Mouse (Mus musculus) regulatory T cell (primary cell): ENCODE measurements at regions not wholly inside any gene's neighbourhood (a gene's known extent, or its start where the extent isn't known, plus 50 kb on each side); places are given as distances from the start of the nearest gene placed in this dataset.

ENCODE experiments used
- in situ Hi-C: fragments of 300-600 bp; cut with MboI, MseI; formaldehyde crosslinking; loops from one replicate; pipeline ENCODE4 v1.15.1; 2025; ENCODE audit warnings: high pct_unique_total_duplicates

GRCm38 (mm10) chr15:13455560-13456219 lies 282.2 kb upstream of the Cdh6 start:
- in situ Hi-C loops = no loop called here

DNA sequence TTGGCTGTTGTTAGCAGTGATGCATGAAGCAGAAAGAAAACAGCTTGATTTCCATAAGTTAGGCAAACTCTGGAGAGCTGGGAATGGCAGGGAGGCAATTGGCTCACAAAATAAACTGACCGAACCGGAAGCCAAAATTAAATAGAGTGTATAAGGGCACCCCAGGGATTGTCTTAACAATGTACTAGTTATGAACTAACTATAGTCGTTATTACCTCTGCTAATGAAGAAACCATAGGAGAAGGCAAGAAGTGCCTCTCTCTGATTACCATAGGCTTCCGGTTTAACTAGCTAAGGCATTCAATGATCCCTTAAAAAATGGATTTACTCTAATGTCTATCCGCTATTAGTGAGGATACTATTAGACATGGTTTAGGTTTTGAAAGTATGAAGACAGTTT lies 276.9 kb upstream of the Cdh6 start:
- in situ Hi-C loops = no loop called here

DNA sequence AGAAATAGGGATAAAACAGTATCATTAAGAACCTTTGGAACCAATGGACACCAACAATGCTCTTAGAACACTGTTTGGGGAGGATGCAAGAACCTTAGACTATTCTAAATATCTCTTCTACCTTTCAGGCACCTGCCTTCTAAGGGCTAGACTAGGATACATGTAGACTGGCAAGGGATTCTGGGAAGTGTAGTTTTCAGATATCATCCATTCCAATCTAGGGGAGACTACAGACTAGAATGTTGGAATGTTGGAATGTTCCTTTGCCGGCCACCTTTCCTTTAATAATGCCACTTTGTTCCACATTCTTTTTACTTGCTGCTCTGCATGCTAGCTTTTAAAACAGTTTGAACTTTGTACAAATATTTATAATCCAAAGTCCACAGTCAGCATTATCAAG lies 261.1 kb upstream of the Cdh6 start:
- in situ Hi-C loops = no loop called here

- in situ Hi-C loops = no loop called here
These were observed 259.5 kb upstream of the Cdh6 start for GRCm38 (mm10) chr15:13432971-13433370.

DNA sequence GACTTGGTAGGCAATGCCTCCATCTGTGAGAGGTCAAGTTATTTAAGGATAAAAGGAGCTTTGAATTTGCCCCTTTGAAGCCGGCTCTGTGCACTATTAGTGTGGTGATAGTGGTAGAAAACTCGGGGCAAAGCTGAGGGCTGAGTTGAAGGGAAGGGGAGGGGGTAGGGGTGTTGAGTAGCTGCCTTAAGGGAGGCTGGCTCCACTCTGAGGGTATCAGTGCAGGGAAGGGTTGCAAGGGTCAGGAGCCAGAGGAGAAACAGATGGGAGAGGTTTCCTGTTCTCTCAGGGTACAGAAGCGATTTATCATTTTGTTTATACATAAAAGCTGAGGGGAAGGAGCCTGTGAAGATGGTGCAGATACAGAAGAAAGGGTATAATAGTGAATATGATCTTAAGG lies 246.1 kb upstream of the Cdh6 start:
- in situ Hi-C loops = no loop called here

GRCm38 (mm10) chr15:13410065-13410688 lies 236.7 kb upstream of the Cdh6 start:
- in situ Hi-C loops = no loop called here

DNA sequence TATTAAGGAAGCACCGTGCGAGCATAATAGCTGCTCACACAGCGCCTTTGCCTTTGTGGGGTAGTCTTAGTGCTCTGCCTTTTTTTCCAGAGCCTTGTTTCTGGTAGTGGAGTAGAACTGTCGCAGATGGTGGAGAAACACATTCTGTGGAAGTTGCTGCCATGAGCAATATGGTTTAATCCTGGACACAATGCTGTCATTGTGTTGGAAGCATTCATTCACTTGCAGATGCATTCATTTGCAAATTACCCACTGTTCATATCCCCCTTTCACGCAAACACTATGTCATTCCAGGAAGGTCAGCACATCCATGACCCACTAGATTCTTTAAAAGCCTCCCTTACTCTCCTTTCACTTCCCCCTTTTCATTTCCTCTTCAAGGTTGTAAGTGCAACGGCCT lies 219.7 kb upstream of the Cdh6 start:
- in situ Hi-C loops = no loop called here

GRCm38 (mm10) chr15:13391331-13391730 lies 217.9 kb upstream of the Cdh6 start:
- in situ Hi-C loops = no loop called here

GRCm38 (mm10) chr15:13384815-13385214 lies 211.3 kb upstream of the Cdh6 start:
- in situ Hi-C loops = no loop called here

DNA sequence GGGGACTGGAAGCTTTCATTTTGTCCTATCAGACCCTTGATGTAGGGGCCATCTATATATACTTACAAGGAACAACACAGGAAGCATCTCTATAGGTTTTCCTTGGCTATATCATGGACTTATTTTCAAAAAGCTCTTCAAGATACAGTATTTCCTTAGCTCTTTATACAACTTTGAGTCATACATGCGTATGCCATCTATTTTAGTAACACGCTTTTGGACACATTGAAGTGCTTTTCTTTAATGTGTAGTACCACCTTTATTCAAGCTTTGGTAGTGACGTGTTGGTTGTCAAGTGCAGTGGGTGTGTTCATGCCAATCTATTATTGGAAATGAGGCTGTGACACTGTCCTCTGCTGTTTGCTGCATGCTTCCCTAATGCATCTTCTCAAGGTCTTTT lies 202.1 kb upstream of the Cdh6 start:
- in situ Hi-C loops = no loop called here

GRCm38 (mm10) chr15:13368799-13369198 lies 195.3 kb upstream of the Cdh6 start:
- in situ Hi-C loops = no loop called here

GRCm38 (mm10) chr15:13367291-13367954 lies 193.9 kb upstream of the Cdh6 start:
- in situ Hi-C loops = no loop called here

- in situ Hi-C loops = no loop called here
These were observed 193.1 kb upstream of the Cdh6 start for GRCm38 (mm10) chr15:13366606-13367005.

DNA sequence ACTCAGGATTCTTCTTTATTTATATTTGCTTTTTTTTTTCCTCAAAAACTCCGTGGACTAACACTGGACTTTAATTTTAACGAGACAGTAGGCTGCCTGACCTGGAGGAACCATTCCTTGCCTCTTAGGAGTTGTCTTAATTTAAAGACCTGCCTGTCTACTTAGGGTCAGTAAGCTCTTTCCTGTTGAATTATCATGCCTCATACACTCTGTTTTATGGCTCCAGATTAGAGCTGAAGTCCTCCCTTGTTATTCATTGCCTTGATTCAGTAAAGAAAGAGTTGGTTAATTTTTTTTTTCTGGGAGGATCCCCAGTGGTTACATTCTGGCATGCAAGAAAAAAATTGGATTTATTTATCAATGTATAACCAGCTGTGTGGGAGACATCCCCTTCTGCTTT lies 187.3 kb upstream of the Cdh6 start:
- in situ Hi-C loops = no loop called here

DNA sequence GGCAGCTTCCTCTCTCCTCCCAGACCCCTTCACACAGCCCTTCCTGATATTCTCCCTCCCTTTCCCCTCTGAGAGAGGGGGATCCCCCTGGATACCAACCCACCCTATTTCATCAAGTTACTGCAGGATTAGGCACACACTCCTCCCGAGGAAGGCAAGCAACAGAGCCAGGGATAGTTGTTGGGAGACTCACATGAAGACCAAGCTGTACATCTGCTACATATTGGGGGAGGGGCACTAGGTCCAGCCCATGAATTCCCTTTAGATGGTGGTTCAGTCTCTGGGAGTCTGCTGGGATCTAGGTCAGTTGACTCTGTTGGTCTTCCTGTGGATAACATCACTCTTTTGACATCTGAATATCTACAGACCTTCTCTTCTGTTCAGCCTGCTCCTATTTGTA lies 185.6 kb upstream of the Cdh6 start:
- in situ Hi-C loops = no loop called here

GRCm38 (mm10) chr15:13350321-13350720 lies 176.8 kb upstream of the Cdh6 start:
- in situ Hi-C loops = no loop called here

GRCm38 (mm10) chr15:13336392-13336791 lies 162.9 kb upstream of the Cdh6 start:
- in situ Hi-C loops = no loop called here

DNA sequence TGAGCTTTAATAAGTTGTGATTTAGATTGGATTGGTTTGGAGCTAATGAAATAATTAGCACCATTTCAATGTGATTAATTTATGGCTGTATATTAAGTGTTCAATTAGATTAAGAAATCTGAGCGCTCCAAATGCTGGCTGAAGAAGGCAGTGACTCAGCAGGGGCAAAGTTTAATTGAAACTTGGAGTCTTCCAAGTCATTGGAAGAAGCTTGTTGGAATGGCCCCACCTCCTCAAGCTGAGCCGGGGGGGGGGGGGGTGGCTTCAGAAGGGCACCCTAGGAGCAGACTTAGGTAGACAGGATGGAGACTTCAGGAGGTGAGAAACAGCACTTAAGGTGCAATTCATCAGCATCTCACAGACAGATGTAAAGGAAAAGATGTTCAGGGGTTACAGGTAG lies 151.0 kb upstream of the Cdh6 start:
- in situ Hi-C loops = no loop called here

DNA sequence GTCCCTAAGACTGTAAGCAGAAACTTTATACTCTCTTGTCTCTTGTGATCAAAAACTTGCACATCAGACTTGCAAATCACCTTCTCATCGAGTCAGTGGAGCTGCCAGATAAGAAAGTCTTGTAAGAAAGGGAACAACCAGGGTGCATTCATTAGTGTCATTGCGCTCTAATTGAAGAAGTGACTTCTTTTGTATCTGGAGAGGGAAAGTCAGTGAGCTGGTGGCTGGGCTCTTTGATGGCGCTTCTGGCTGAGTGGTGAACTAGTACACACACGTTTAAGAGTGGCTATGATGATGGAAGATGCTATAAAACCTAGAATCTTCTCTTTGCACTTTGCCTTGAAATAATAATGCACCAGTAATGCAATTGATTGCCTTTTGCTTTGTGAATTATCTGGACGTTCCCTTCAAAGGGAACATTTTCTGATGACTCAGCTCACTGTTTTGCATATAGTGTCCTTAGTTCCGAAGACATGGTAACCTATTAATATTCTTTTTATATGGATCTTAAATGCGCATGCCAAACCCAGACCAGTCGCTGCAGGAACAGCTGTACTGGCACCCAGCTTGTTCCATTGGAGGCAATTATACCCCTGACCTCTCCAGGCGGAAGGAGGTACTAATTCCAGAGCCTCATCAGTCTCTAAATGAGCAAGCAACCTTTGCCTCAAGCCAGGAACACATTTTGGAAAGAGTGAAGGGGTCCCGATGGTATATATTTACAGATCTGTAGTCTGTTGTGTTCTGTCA lies 147.3 kb upstream of the Cdh6 start:
- in situ Hi-C loops = no loop called here

GRCm38 (mm10) chr15:13304562-13304961 lies 131.1 kb upstream of the Cdh6 start:
- in situ Hi-C loops = no loop called here

DNA sequence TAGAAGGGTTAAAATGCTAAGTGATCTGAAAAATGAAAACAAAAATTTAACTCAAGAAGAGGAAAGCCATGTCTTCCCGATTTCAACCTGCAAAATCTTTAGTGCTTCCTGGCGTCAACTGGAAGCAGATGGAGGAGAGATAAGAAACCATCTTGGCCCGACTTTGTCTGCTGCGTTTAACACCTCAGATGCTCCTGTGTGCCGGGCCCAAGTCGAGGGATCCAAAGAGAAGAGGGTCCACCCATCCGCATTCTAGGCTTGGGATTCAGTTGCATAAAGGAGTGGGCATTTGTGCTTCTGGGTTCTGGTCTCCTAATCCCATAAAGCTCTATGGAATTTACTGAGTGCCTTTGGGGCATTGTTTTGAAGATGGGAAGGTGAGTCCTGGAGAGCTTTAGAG lies 130.0 kb upstream of the Cdh6 start:
- in situ Hi-C loops = no loop called here

- in situ Hi-C loops = no loop called here
These were observed 129.2 kb upstream of the Cdh6 start for GRCm38 (mm10) chr15:13302672-13303071.

GRCm38 (mm10) chr15:13296967-13297366 lies 123.5 kb upstream of the Cdh6 start:
- in situ Hi-C loops = no loop called here
